Mouse (Mus musculus) intestine, embryonic 15.5 days (tissue): Measurements from ENCODE around the gene Susd4. TPM values are rescaled to one million over a fixed set of nuclear protein-coding genes. Genes with fewer than 3 reads are reported as not detected.

Experiments used
- ATAC-seq: fragments of 200-750 bp; cut with Nextera tagmentation; 2 replicates; pipeline ENCODE4 v1.8.0; 2017; ENCODE audit warnings: moderate TSS enrichment, moderate library complexity
- H3K27ac ChIP-seq: fragments of 300-500 bp; sonication (generic); 2 replicates; pipeline ENCODE4 v1.5.1; 2015; ENCODE audit warnings: mild to moderate bottlenecking, inconsistent platforms
- H3K27me3 ChIP-seq: fragments of 300-500 bp; sonication (generic); replicated peaks from 2 replicates; pipeline ENCODE4 v1.6.1; 2015; ENCODE audit warnings: inconsistent platforms
- H3K36me3 ChIP-seq: fragments of 300-500 bp; sonication (generic); 2 replicates; pipeline ENCODE4 v1.6.1; 2015; ENCODE audit warnings: inconsistent platforms
- H3K4me1 ChIP-seq: fragments of 300-500 bp; sonication (generic); replicated peaks from 2 replicates; pipeline ENCODE4 v1.6.1; 2015; ENCODE audit warnings: inconsistent platforms
- H3K4me2 ChIP-seq: fragments of 300-500 bp; sonication (generic); replicated peaks from 2 replicates; pipeline ENCODE4 v1.6.1; 2015; ENCODE audit warnings: mild to moderate bottlenecking, inconsistent platforms
- H3K4me3 ChIP-seq: fragments of 300-500 bp; sonication (generic); replicated peaks from 2 replicates; pipeline ENCODE4 v1.5.1; 2015; ENCODE audit warnings: inconsistent platforms
- H3K9ac ChIP-seq: fragments of 300-500 bp; sonication (generic); 2 replicates; pipeline ENCODE4 v1.6.1; 2015; ENCODE audit warnings: inconsistent platforms
- H3K9me3 ChIP-seq: fragments of 300-500 bp; sonication (generic); 2 replicates; pipeline ENCODE4 v1.6.1; 2016; ENCODE audit warnings: inconsistent platforms
- WGBS: fragments of 180-500 bp; shearing (Covaris S2); methylation state at CpG from one replicate; pipeline ENCODE4 v1.1.7; 2015; 5-methylcytosine and 5-hydroxymethylcytosine counted together
- polyA plus RNA-seq: library from polyadenylated mRNA; unstranded; fragments of >200 nt; fragmentation: Nextera tagmentation; extraction: Ambion mirVana; gene quantifications from 2 replicates; pipeline ENCODE4 v1.2.1, GENCODE M21; 2015

Gene Susd4
- polyA plus RNA-seq, 1 experiment from 2014 or later, result 15.5 TPM

DNA sequence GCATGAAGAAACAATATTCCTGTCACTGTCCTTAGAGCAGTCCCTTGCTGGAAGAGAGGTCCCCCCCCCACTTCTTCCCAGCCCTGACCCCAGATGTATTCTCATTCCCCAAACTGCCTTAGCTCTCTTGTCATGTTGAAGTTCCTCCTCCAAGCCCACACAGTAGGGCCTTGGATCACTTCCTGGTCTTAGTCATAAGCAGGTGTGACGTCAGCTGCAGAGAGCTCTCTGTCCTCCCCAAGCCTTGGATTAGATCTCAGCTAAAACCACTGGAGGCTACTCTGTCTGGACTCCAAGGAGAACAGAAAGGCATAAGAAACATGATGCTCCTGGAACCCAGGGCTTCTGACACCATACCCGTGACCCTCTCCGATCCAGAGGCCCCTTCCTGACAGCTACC, 104.2 kb downstream of the Susd4 start:
- Histone ChIP-seq H3K27ac (no peak overlapping the region), H3K4me2 (no peak overlapping the region), H3K9ac (no peak overlapping the region), H3K36me3 (no peaks in the 10 kb centered on the region), H3K4me1 (no peaks in the 10 kb centered on the region), H3K9me3 (0 out of 2 replicates have a peak, but pooled peaks cover 6% of the 10 kb centered on the region), H3K4me3 (no peak overlapping the region), H3K27me3 (no peaks in the 10 kb centered on the region)
- no peak for ATAC-seq
- WGBS, result 94% methylated on average over 3 of the region's 3 CpGs

GRCm38 (mm10) chr1:182868432-182869113, 104.9 kb downstream of the Susd4 start:
- 0 out of 2 replicates have a peak, but pooled peaks cover 6% of the 10 kb centered on the region for H3K9me3 ChIP-seq
- no peaks in the 10 kb centered on the region for H3K27me3 ChIP-seq
- H3K27ac ChIP-seq, result 0 out of 2 replicates have a peak overlapping the region, but pooled peaks have one; percentile 11
- 79% methylated on average over 14 of the region's 14 CpGs for WGBS
- no peak overlapping the region for H3K9ac ChIP-seq
- H3K36me3 ChIP-seq, result no peaks in the 10 kb centered on the region
- no peak overlapping the region for H3K4me3 ChIP-seq
- H3K4me1 ChIP-seq, result no peaks in the 10 kb centered on the region
- no peak overlapping the region for H3K4me2 ChIP-seq
- no peak for ATAC-seq

- 0 out of 2 replicates have a peak, but pooled peaks cover 6% of the 10 kb centered on the region for H3K9me3 ChIP-seq
- no peak for ATAC-seq
- no peaks in the 10 kb centered on the region for H3K4me1 ChIP-seq
- H3K36me3 ChIP-seq, result no peaks in the 10 kb centered on the region
- H3K4me3 ChIP-seq, result no peak overlapping the region
- 48% methylated on average over 6 of the region's 6 CpGs for WGBS
- no peak overlapping the region for H3K9ac ChIP-seq
- H3K27me3 ChIP-seq, result no peaks in the 10 kb centered on the region
- 0 out of 2 replicates have a peak overlapping the region, but pooled peaks have one; percentile 11 for H3K27ac ChIP-seq
- no peak overlapping the region for H3K4me2 ChIP-seq
These were observed 105.4 kb downstream of the Susd4 start for GRCm38 (mm10) chr1:182869114-182869456.

DNA sequence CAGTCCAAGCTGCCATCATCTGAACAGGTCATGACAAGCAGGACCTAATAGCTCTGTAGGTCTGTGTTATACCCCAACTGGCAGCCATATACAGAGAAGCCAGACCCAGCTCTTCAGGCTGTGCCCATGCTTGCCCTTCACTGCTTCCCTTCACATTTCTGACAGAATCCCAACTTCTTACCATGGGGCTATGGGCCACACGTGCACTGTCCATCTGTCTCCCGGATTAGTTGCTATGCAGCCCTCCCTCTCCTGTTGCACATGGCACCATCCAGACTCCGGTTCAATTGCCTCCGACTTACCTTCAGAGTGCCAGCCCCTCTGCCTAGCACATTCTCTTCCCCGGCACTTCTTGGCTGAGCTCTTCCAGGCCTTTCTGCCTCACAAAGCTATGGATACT, 114.5 kb downstream of the Susd4 start:
- Histone ChIP-seq H3K9me3 (no peaks in the 10 kb centered on the region), H3K27ac (no peak overlapping the region), H3K27me3 (no peaks in the 10 kb centered on the region), H3K4me2 (no peak overlapping the region), H3K9ac (no peak overlapping the region), H3K4me3 (no peak overlapping the region), H3K4me1 (no peaks in the 10 kb centered on the region), H3K36me3 (no peaks in the 10 kb centered on the region)
- 93% methylated on average over 5 of the region's 5 CpGs for WGBS
- ATAC-seq, result no peak

DNA sequence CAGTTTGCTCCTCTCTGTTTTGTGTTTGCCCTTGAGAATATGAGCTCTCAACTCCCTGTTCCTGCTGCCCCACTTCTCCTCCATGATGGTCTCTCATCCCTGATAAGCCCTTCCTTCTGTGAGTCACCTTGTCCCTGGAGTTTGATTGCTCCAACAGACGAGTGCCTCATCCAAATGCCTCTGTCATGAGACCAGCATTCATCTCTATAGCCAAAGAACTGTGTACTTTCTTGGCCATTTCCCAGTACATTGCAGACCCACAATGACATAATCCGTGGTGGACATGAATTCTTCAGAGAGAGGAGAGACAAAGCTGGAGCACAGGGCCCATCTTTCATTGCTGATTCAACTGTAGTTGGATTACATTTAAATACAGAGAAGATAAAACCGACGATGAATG, 115.1 kb downstream of the Susd4 start:
- H3K9ac ChIP-seq, result no peak overlapping the region
- WGBS, result 75% methylated on average over 4 of the region's 4 CpGs

GRCm38 (mm10) chr1:182881246-182881645, 117.6 kb downstream of the Susd4 start:
- whole genome bisulfite sequencing, result 68% methylated on average over 8 of the region's 8 CpGs
- H3K4me3 ChIP-seq, result no peak overlapping the region
- no peak overlapping the region for H3K4me2 ChIP-seq
- H3K27ac ChIP-seq, result no peak overlapping the region
- no peak overlapping the region for H3K9ac ChIP-seq
- no peaks in the 10 kb centered on the region for H3K9me3 ChIP-seq
- H3K4me1 ChIP-seq, result no peaks in the 10 kb centered on the region
- no peaks in the 10 kb centered on the region for H3K27me3 ChIP-seq
- H3K36me3 ChIP-seq, result no peaks in the 10 kb centered on the region
- no peak for ATAC-seq

More for the DNA sequence above, 115.1 kb downstream of the Susd4 start:
- H3K4me3 ChIP-seq, result no peak overlapping the region
- no peaks in the 10 kb centered on the region for H3K27me3 ChIP-seq
- no peaks in the 10 kb centered on the region for H3K9me3 ChIP-seq
- no peaks in the 10 kb centered on the region for H3K36me3 ChIP-seq
- H3K4me1 ChIP-seq, result no peaks in the 10 kb centered on the region
- H3K4me2 ChIP-seq, result no peak overlapping the region
- no peak overlapping the region for H3K27ac ChIP-seq
- ATAC-seq, result no peak

- Histone ChIP-seq H3K4me1 (no peaks in the 10 kb centered on the region), H3K4me3 (no peak overlapping the region), H3K27ac (no peak overlapping the region), H3K9me3 (no peaks in the 10 kb centered on the region), H3K9ac (no peak overlapping the region), H3K36me3 (no peaks in the 10 kb centered on the region), H3K4me2 (no peak overlapping the region), H3K27me3 (no peaks in the 10 kb centered on the region)
- ATAC-seq, result no peak
- 86% methylated on average over 2 of the region's 2 CpGs for WGBS
These were observed 119.0 kb downstream of the Susd4 start for GRCm38 (mm10) chr1:182882611-182883010.

- H3K9me3 ChIP-seq, result no peaks in the 10 kb centered on the region
- no peaks in the 10 kb centered on the region for H3K4me1 ChIP-seq
- H3K27me3 ChIP-seq, result no peaks in the 10 kb centered on the region
- H3K4me3 ChIP-seq, result no peak overlapping the region
- WGBS, result 62% methylated on average over 9 of the region's 9 CpGs
- no peak overlapping the region for H3K27ac ChIP-seq
- no peak overlapping the region for H3K9ac ChIP-seq
- H3K36me3 ChIP-seq, result no peaks in the 10 kb centered on the region
- no peak for ATAC-seq
- H3K4me2 ChIP-seq, result no peak overlapping the region
These were observed 132.0 kb downstream of the Susd4 start for GRCm38 (mm10) chr1:182895698-182896097.

DNA sequence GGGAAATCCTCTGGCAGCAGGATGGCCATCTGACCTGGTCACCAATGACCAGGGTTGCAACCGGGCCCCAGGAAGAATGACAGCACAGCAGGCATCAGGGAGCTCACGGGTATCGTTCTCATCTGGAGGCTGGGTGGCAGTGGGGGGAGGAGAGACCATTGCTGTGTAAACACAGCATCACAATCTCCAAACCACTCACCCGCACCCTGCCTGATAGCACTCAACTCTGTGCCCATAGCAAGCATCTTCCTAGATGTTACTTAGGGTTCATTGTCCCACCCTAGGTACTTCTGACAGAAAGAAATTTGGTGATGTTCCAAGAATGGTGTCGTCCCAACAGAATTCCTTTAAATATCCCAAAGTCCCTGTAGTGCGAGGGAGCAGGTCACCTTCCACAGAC, 133.4 kb downstream of the Susd4 start:
- H3K4me2 ChIP-seq, result no peak overlapping the region
- H3K27ac ChIP-seq, result no peak overlapping the region
- no peaks in the 10 kb centered on the region for H3K4me1 ChIP-seq
- no peaks in the 10 kb centered on the region for H3K27me3 ChIP-seq
- WGBS, result 61% methylated on average over 6 of the region's 6 CpGs
- H3K4me3 ChIP-seq, result no peak overlapping the region
- no peaks in the 10 kb centered on the region for H3K9me3 ChIP-seq
- no peak for ATAC-seq
- no peaks in the 10 kb centered on the region for H3K36me3 ChIP-seq
- no peak overlapping the region for H3K9ac ChIP-seq

DNA sequence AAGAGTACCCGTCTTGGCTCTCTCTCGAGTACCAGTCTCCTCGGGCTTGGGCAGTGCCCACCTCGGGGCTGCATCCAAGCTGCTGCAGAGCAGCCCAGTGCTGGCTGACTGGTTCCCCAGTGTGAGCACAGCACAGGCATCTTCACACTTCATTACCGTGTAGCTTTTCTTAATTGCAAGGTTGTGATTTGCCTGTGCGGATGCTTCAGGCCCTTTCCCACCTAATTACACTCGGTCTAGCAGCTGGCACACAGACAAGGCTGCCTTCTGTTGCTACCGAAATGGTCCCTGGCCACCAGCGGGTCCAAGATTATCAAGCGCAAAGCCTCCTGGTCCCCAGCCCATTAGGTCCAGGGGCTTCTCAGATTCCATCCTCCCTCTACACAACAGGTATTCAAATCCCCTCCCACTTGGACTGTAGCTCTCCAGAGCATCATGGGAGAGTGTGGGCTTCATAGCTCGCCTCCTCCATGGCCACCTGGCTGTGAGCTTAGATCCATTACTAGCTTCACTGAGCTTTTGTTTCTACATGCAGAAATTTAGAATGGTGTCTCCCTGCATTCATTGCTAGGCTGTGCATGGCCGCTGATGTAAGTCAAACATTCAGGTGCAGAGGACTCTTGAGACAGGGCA, 134.0 kb downstream of the Susd4 start:
- H3K27me3 ChIP-seq, result no peaks in the 10 kb centered on the region
- no peak overlapping the region for H3K4me2 ChIP-seq
- no peak for ATAC-seq
- H3K36me3 ChIP-seq, result no peaks in the 10 kb centered on the region
- no peaks in the 10 kb centered on the region for H3K4me1 ChIP-seq
- 81% methylated on average over 12 of the region's 12 CpGs for WGBS
- H3K9ac ChIP-seq, result no peak overlapping the region
- no peak overlapping the region for H3K27ac ChIP-seq
- H3K9me3 ChIP-seq, result no peaks in the 10 kb centered on the region
- no peak overlapping the region for H3K4me3 ChIP-seq

- WGBS, result 81% methylated on average over 5 of the region's 5 CpGs
- peaks cover 2% of the 10 kb centered on the region; the same call in 1 of the 2 replicates for H3K4me1 ChIP-seq
- no peak overlapping the region for H3K4me3 ChIP-seq
- no peak overlapping the region for H3K4me2 ChIP-seq
- H3K9me3 ChIP-seq, result no peaks in the 10 kb centered on the region
- no peak for ATAC-seq
- no peaks in the 10 kb centered on the region for H3K36me3 ChIP-seq
- no peak overlapping the region for H3K27ac ChIP-seq
- H3K9ac ChIP-seq, result no peak overlapping the region
- H3K27me3 ChIP-seq, result no peaks in the 10 kb centered on the region
These were observed 138.4 kb downstream of the Susd4 start for GRCm38 (mm10) chr1:182902095-182902494.

DNA sequence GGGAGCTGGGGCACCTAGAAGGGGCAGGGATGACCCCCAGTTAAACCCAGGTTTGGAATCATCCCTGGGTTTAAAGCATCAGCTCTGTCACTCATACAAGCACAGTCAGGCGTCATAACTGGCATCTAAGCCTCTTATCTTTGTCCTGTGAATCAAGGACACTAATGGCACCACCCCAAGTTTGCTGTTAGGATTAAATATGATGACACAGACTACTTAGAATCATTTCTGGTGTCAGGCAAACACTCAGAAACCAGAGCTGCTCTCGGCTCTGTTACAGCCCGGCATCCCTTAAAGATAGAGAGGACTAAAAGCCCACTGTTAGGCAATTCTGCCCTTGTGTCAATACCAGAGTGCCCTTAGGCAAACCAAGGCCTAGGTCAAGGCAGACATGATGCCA, 139.2 kb downstream of the Susd4 start:
- WGBS, result 60% methylated on average over 3 of the region's 3 CpGs
- no peak overlapping the region for H3K27ac ChIP-seq

DNA sequence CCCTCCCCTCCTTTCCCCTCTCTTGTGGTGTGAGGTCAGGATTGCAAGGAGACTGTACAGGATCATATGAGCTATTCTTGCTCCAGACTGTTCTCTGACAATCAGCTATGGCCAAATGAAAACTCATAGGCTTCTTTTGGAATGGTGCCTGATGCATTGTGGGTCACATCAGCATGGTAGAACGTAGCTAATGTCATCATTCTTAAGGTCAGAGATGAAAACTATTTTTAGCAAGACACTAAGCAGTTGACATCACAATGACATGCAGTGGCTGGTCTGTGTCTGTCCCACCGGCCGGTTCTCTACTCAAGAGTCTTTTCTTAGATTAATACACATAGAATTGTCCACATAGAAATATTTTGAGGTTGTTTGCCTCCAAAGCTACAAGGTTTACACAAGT, 142.0 kb downstream of the Susd4 start:
- H3K4me2 ChIP-seq, result no peak overlapping the region
- ATAC-seq, result no peak
- no peaks in the 10 kb centered on the region for H3K36me3 ChIP-seq
- WGBS, result 38% methylated on average over 3 of the region's 3 CpGs
- H3K27ac ChIP-seq, result peak overlapping the region; percentile 29; the same call in 1 of the 2 replicates
- H3K9me3 ChIP-seq, result no peaks in the 10 kb centered on the region
- no peak overlapping the region for H3K9ac ChIP-seq
- H3K4me3 ChIP-seq, result no peak overlapping the region
- H3K27me3 ChIP-seq, result no peaks in the 10 kb centered on the region
- peaks cover 18% of the 10 kb centered on the region for H3K4me1 ChIP-seq

More for the DNA sequence above, 139.2 kb downstream of the Susd4 start:
- no peak overlapping the region for H3K4me2 ChIP-seq
- peaks cover 5% of the 10 kb centered on the region for H3K4me1 ChIP-seq
- H3K27me3 ChIP-seq, result no peaks in the 10 kb centered on the region
- H3K36me3 ChIP-seq, result no peaks in the 10 kb centered on the region
- no peak for ATAC-seq
- H3K9me3 ChIP-seq, result no peaks in the 10 kb centered on the region
- H3K4me3 ChIP-seq, result no peak overlapping the region
- H3K9ac ChIP-seq, result no peak overlapping the region
